Mouse (Mus musculus): ENCODE data around the gene Tmem25.

GRCm38 (mm10) chr9:44814179-44814578 is 15.1 kb upstream of the Tmem25 start:
- TF ChIP-seq CTCF (conservative IDR thresholded peaks at IDR 0.05; ENCODE audit: insufficient read depth, insufficient read length, low read depth, low read length) (no peak), POLR2A (IDR thresholded peaks at IDR 0.05; ENCODE audit: low read depth, low read length) (no peak)
